Mouse (Mus musculus) ES-E14 (cell line): ENCODE measurements around the gene Dnaaf3. TPM values are rescaled to one million over a fixed set of nuclear protein-coding genes. Genes with fewer than 3 reads are reported as not detected.
"Not testable (repeated sequence)": the region's sequence is repeated elsewhere in the genome, so short reads cannot be mapped to it uniquely, and the experiment has no call there.

Source experiments
- DNase-seq: peaks from one replicate; pipeline ENCODE4 v3.0.0-alpha.2; 2013; ENCODE audit warnings: low read depth, low spot score
- H3K27ac ChIP-seq: 2 replicates; pipeline ENCODE4 v1.5.1; 2012; ENCODE audit warnings: low read depth, mild to moderate bottlenecking, low read length, moderate library complexity, mixed read lengths; ENCODE audit not compliant: poor library complexity, insufficient read depth, severe bottlenecking
- H3K36me3 ChIP-seq: 2 replicates; pipeline ENCODE4 v1.6.1; 2012; ENCODE audit warnings: mild to moderate bottlenecking, low read length, moderate library complexity, mixed read lengths; ENCODE audit not compliant: control insufficient read depth, poor library complexity, insufficient read depth, severe bottlenecking
- H3K4me1 ChIP-seq, 2 experiments: fragments of 150-350 bp in 1 of 2; sonication (generic) in 1 of 2; 2 replicates each; pipeline ENCODE4 v1.6.1; 2012; ENCODE audit warnings: low read length in 2 of 2, mild to moderate bottlenecking in 1 of 2, mixed read lengths in 1 of 2; ENCODE audit not compliant: control insufficient read depth in 2 of 2, insufficient read depth in 2 of 2, poor library complexity in 1 of 2
- H3K4me3 ChIP-seq, 2 experiments: fragments of 150-350 bp in 1 of 2; sonication (generic) in 1 of 2; 2 replicates each; pipeline ENCODE4 v1.5.1; 2012; ENCODE audit warnings: low read length in 2 of 2, low read depth in 1 of 2, mild to moderate bottlenecking in 1 of 2, mixed read lengths in 1 of 2; ENCODE audit not compliant: insufficient read depth in 1 of 2, poor library complexity in 1 of 2, severe bottlenecking in 1 of 2
- H3K9ac ChIP-seq: 2 replicates; pipeline ENCODE4 v1.6.1; 2012; ENCODE audit warnings: low read depth, mild to moderate bottlenecking, low read length, mixed read lengths; ENCODE audit not compliant: poor library complexity, insufficient read depth, severe bottlenecking
- H3K9me3 ChIP-seq: fragments of 150-350 bp; sonication (generic); 2 replicates; pipeline ENCODE4 v1.6.1; 2012; ENCODE audit warnings: low read depth, mild to moderate bottlenecking, low read length; ENCODE audit not compliant: control insufficient read depth, insufficient read depth
- CHD2 ChIP-seq: IDR thresholded peaks from 2 replicates; pipeline ENCODE4 v1.6.1; 2014; ENCODE audit warnings: mild to moderate bottlenecking, low read depth, low read length, inconsistent platforms
- HCFC1 ChIP-seq: IDR thresholded peaks from 2 replicates; pipeline ENCODE4 v1.6.1; 2012; ENCODE audit warnings: low read length, inconsistent platforms, borderline replicate concordance; ENCODE audit not compliant: insufficient read depth
- MAFK ChIP-seq: IDR thresholded peaks from 2 replicates; pipeline ENCODE4 v1.6.1; 2014; ENCODE audit warnings: mild to moderate bottlenecking, low read depth, low read length, inconsistent platforms; ENCODE audit not compliant: insufficient read depth
- ZC3H11A ChIP-seq: IDR thresholded peaks from 2 replicates; pipeline ENCODE4 v1.6.1; 2012; ENCODE audit warnings: low read depth, mild to moderate bottlenecking, inconsistent platforms, low read length, borderline replicate concordance
- ZNF384 ChIP-seq: IDR thresholded peaks from 2 replicates; pipeline ENCODE4 v1.6.1; 2012; ENCODE audit warnings: low read depth, low read length, inconsistent platforms
- in situ Hi-C, 2 experiments: fragments of 600-800 bp; cut with MboI; formaldehyde crosslinking; loops; one replicate each; pipeline ENCODE4 v1.15.1; 2025; ENCODE audit warnings: low sequenced_read_pairs in 2 of 2, inconsistent platforms in 1 of 2; ENCODE audit not compliant: unreplicated experiment in 2 of 2
- total RNA-seq: library from RNA; depleted of rRNA; stranded (reverse); fragments of 300-350 nt; gene quantifications from 2 replicates; pipeline ENCODE4 v1.2.3, GENCODE M21; 2012

The Dnaaf3 gene
- total RNA-seq, 1 experiment = 3.1 TPM

- Histone ChIP-seq H3K27ac (no peak overlapping the region), H3K9ac (peak overlapping the region; percentile 51; the same call in 1 of the 2 replicates), H3K9me3 (no peaks in the 10 kb centered on the region), H3K36me3 (no peaks in the 10 kb centered on the region), H3K4me3 (peak overlapping the region; percentile 57 to 63), H3K4me1 (peaks cover 1 to 5% of the 10 kb centered on the region in 2 experiments; a peak in 3 of 4 replicates)
- TF ChIP-seq MAFK (no peak), HCFC1 (no peak), ZNF384 (no peak), CHD2 (no peak), ZC3H11A (no peak)
- DNase-seq = no peak
- in situ Hi-C loops = loop anchor here in 1 of 2 experiments (10.0 kb wide), 1 partner anchor 373 kb away; the partner anchor contains the start of gene Zfp628
These were observed 9.8 kb upstream of the Dnaaf3 start for GRCm38 (mm10) chr7:4542013-4542412.

GRCm38 (mm10) chr7:4541344-4541743, 9.1 kb upstream of the Dnaaf3 start:
- H3K4me3 ChIP-seq = no peak overlapping the region
- no peaks in the 10 kb centered on the region for H3K9me3 ChIP-seq
- no peak overlapping the region for H3K27ac ChIP-seq
- peaks cover 1 to 2% of the 10 kb centered on the region in 2 experiments; a peak in 3 of 4 replicates for H3K4me1 ChIP-seq
- in situ Hi-C loops = loop anchor here in 1 of 2 experiments (10.0 kb wide), 1 partner anchor 373 kb away; the partner anchor contains the start of gene Zfp628
- TF ChIP-seq HCFC1 (no peak), ZNF384 (no peak)
- no peak for DNase-seq
- no peaks in the 10 kb centered on the region for H3K36me3 ChIP-seq
- no peak overlapping the region for H3K9ac ChIP-seq

GRCm38 (mm10) chr7:4539019-4539418, 6.8 kb upstream of the Dnaaf3 start:
- Histone ChIP-seq H3K4me3 (no peak overlapping the region), H3K36me3 (no peaks in the 10 kb centered on the region), H3K27ac (no peak overlapping the region), H3K9ac (no peak overlapping the region), H3K9me3 (no peaks in the 10 kb centered on the region), H3K4me1 (peaks cover 1 to 2% of the 10 kb centered on the region in 2 experiments; a peak in 3 of 4 replicates)
- TF ChIP-seq MAFK (no peak), HCFC1 (no peak), CHD2 (no peak), ZC3H11A (no peak), ZNF384 (no peak)
- in situ Hi-C loops = no loop called here
- DNase-seq = no peak

- H3K4me3 ChIP-seq = peak overlapping the region in 1 of 2 experiments; percentile 63; a peak in 2 of 4 replicates
- in situ Hi-C loops = no loop called here
- H3K9me3 ChIP-seq = no peaks in the 10 kb centered on the region
- peaks cover 2 to 3% of the 10 kb centered on the region in 2 experiments; a peak in 3 of 4 replicates for H3K4me1 ChIP-seq
- no peaks in the 10 kb centered on the region for H3K36me3 ChIP-seq
- no peak for DNase-seq
- peak overlapping the region; percentile 35; the same call in 1 of the 2 replicates for H3K27ac ChIP-seq
- 0 out of 2 replicates have a peak overlapping the region, but pooled peaks have one; percentile 22 for H3K9ac ChIP-seq
- TF ChIP-seq MAFK = no peak
- 0 out of 2 replicates have a peak, but pooled peaks have one; percentile 55 for TF ChIP-seq CHD2
These were observed 4.9 kb upstream of the Dnaaf3 start for GRCm38 (mm10) chr7:4537181-4537580.

GRCm38 (mm10) chr7:4536369-4536768, 4.1 kb upstream of the Dnaaf3 start:
- DNase-seq = no peak
- H3K4me3 ChIP-seq = no peak overlapping the region
- no peak overlapping the region for H3K27ac ChIP-seq
- in situ Hi-C loops = no loop called here
- TF ChIP-seq HCFC1 (no peak), CHD2 (no peak), ZNF384 (no peak), ZC3H11A (no peak), MAFK (no peak)
- H3K9ac ChIP-seq = no peak overlapping the region
- no peaks in the 10 kb centered on the region for H3K9me3 ChIP-seq
- H3K36me3 ChIP-seq = no peaks in the 10 kb centered on the region
- peaks cover 3 to 4% of the 10 kb centered on the region in 2 experiments; a peak in 3 of 4 replicates for H3K4me1 ChIP-seq

GRCm38 (mm10) chr7:4530166-4530565, 2.1 kb downstream of the Dnaaf3 start:
- H3K27ac ChIP-seq, H3K36me3 ChIP-seq, H3K4me3 ChIP-seq, in situ Hi-C loops, DNase-seq, H3K9me3 ChIP-seq, H3K9ac ChIP-seq: not testable (repeated sequence)
- H3K4me1 ChIP-seq = peaks cover 5 to 15% of the 10 kb centered on the region in 2 experiments; a peak in 1 of 4 replicates
